Mouse (Mus musculus): ENCODE results near the gene Alkbh7.
A peak's percentile ranks its signal among the peaks of the same experiment; 100 is the strongest.

Alkbh7 gene

DNA sequence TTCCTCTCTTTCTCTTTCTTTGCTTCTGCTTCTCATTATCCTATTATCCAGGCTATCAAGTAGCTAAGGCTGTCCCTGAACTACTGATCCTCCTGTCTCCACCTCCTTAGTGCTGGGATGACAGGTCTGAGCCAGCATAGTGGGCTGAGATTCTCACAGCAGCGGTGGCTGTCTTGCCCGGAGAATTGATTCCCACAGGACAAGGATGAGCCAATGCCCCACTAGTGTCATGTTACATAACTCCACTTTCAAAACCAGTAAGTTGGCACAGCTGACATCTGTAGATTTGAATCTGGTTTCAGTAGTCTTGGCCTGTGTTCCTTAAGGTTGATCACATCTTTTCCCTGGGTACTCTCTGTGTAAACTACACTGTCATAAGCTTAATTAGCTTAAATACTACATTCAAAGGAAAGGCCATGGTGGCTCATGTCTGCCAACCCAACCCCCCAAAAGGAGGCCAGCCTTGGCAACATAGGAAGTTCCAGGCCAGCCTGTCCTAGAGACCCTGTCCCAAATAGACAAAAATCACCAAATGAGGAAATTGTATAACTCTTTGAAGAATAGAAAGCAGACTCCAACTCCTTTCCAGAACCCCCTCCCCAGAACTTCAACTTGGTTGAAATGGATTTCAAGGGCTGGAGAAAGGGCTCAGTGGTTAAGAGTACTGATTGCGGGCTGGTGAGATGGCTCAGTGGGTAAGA is 10.9 kb upstream of the Alkbh7 start:
- no peak for DNase-seq (ENCODE audit: low spot score in 2 of 2)

DNA sequence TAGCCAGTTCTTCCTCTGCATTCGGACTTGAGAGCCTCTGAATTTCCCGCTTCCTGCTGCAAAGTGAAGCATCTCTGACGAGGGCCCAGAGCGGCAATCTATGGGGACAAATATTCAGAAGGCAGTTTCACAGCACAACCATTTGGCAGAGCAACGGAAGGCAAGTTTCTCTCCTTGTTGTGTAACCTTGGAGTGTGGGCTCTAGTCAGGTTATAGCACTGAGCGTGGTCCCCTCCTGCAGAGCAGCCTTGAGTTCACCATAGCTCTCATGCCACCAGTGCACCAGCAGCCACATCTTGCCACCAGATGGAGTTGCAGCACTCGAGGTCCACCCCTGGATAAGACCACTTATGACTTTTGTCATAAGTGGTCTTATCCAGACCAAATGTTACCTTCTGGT is 8.7 kb upstream of the Alkbh7 start:
- DNase-seq (ENCODE audit: low spot score in 2 of 2), result no peak

DNA sequence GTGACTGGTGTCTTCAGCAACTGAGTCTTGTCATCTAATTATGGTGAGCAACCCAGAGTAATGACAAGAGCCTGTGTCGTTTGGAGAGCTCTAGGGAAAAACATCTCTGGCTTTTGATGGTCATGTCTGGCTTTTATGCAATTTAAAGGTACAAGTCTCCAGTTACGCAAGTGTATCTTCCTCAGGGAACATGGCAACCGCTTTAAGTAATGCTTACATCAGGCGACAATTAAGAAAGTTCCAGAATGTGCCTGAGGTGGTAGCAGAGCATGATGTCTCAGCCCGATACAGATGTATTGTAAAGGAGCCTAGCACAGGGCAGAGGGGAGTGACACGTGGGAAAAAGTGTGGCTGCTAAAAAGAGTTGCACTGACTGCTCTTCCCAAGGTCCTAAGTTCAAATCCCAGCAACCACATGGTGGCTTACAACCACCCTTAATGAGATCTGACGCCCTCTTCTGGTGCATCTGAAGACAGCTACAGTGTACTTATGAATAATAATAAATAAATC is 8.2 kb upstream of the Alkbh7 start:
- DNase-seq (ENCODE audit: low spot score in 2 of 2), result no peak

DNA sequence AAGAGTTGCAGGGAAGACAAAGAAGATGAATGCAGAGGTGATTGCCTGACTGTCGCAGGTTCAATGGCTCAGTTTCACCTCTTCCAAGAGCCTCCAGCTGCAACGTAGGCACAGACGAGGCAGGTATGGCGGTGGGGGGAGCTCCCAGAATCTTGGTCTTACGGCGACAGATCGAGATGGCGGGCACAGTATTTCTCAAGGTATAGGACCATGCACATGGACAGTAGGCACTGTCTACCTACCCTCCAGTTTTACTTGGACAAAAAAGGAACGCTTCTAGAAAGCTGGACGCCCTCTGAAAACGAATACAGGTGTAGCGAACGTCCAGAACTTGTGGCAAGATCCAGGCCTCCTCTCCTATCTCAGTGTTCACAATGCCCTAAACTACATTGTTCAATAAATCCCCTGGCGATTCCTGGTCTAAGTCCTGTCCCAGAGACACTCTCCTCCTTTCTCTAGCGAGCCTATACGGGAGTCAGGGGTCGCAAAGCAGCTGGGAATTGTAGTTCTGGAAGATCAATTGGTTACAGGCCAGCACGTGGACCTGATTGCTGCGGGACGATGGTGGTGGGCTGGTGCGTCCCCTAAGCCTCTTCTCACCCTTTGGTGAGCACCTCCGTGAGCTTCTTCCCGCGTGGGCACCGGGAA is 7.5 kb upstream of the Alkbh7 start:
- DNase-seq (ENCODE audit: low spot score in 2 of 2), result no peak

DNA sequence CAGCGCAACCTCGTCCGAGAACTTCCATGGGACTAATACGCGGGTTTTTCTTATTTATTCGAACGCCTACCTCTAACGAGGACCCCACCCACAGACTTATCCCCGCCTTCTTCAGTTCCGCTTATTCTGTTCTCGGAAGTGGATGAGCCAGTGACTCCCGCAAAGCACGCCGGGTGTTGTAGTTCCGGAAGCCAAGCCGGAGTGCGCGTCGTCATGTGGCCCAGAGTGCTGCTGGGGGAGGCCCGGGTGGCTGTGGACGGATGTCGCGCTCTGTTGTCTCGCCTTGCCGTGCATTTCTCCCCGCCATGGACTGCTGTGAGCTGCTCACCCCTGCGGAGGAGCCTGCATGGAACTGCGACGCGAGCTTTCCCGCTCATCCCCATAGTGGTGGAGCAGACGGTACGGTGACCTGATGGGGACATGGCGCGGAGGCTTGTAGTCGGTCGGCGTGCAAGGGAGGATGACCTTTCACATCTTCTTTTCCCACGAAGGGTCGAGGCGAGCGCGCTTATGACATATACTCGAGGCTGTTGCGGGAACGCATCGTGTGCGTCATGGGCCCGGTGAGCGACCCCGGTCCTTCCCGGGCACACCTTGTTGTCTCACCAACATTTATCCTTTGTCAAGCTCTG is 6.9 kb upstream of the Alkbh7 start, which contains the start of gene Clpp:
Gene Clpp (plus strand): TSS at position 191 of the 632 bp plus-strand sequence.
- DNase-seq (ENCODE audit: low spot score in 2 of 2), result peak; percentile 94 to 95

DNA sequence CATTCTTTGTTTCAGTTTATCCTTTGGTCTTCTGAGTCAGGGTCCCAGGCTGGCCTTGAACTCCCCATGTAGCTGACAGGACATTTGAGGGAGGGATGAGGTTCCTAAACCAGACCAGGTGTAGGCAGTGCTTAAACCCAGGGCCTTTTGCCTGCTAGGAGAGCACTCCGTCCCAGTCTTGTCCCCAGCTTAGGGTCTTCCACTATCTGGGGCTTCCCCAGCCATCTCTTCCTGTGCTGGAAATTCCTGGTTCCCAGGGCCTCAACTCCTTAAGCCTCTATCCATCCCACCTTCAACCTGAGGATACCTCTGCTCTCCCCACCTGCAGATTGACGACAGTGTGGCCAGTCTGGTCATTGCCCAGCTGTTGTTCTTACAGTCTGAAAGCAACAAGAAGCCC is 6.2 kb upstream of the Alkbh7 start:
- no peak for DNase-seq (ENCODE audit: low spot score in 2 of 2)

DNA sequence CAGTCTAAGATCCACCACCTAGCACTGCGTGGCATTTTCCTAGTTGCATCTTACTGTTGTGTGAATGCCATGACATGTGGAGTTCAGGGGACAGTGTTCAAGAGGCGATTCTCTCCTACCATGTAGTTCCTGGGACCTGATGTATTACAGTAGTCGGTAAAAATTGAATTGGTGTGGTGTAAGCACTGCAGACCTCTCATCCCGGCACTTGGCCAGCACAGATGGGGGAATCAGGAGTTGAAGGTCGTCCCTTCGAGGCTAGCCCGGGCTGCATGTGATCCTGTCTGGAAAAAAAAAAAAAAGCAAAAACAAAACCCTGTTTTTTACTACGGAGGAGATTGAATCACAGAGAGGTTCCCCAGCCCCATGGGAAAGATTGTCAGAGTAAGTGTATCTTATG is 2.1 kb upstream of the Alkbh7 start:
- DNase-seq (ENCODE audit: low spot score in 2 of 2), result no peak

DNA sequence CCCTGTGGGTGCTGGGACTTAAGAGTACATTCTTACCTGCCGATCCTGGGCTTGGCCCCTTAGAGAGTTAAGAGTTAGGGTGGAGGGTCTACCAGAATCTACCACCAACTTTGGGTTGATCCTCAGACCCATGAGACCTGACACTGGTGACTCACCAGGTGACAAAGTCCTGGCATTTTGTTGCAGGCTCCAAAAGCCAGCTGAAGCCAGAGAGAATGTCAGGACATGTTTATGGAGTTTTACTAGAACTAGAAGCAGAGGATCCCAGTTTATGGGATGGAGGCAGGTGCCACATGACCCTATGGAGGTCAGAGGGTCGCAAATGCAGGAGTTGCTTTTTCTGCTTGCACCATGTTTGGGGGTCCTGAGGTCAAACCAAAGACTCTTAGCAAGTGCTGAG is 633 bp upstream of the Alkbh7 start:
- DNase-seq (ENCODE audit: low spot score in 2 of 2), result no peak

DNA sequence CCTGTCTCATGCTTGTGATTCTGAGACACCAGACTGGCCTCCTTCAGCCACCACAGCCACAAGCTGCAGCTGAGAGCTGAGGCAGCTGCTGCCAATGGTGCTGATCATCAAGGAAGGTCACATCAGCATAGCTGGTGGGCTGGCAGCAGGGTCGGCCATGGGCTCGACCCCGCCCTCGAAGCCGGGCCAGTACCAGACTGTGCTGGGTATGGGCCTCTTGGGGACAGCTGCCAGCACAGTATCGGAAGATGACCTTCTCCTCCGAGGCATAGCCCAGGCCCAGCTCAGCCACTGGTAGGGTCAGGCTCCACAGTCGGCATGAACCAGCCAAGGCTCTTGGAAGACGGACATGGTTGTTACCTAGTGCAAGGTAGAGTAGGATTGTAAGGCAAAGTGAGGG is 2.3 kb downstream of the Alkbh7 start:
- no peak for DNase-seq (ENCODE audit: low spot score in 2 of 2)

DNA sequence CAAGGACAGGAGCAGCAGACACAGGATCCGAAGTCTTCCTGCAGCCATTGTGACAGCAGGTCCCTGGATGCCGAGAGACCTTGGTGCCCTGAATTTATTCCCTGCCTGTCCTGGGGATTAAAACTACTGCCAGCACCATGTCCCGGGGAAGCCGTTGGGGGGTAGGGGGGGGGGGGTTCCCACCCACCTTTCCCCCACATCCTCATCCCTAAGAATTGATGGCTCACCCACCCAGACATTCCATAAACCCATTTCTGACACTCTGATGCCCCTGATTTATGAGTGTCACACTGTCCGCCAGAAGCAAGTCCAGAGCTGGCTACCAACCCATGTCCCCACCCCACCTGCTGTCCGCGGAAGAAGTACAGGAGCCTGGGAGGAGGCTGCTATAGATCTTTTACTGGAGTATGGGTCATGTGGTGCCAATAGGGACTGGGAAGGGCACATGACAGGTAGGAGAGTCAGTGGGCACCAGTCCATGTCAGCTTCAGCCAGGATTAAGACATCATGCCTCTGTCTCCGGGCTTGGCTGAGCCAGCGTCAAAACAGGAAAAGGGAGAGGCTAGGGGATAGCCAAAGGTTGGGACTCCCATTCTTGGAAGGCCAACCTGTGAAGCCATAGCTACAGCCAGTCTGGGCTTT is 3.0 kb downstream of the Alkbh7 start, which contains the start of gene Pspn:
Gene Pspn (minus strand): TSS at position 51 of the 642 bp plus-strand sequence.
- no peak for DNase-seq (ENCODE audit: low spot score in 2 of 2)

DNA sequence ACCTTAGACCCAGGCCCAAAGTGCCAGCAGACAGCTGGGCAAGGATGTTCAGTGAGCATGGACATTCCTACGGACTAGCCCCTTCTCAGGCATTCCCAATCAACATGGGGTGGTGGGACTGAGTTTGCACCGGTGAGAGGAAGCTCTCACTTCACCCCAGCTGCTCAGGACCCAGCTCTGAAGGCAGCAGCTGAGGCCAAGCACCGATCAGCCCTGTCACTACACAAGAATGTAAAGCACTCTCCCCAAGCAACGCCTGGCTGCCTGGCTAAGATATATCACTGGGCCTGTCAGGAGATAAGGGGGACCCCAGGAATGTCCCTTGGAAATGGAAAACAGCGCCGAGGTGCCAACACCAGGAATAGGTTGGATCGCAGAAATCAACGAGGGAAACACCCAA is 4.1 kb downstream of the Alkbh7 start:
- no peak for DNase-seq (ENCODE audit: low spot score in 2 of 2)

DNA sequence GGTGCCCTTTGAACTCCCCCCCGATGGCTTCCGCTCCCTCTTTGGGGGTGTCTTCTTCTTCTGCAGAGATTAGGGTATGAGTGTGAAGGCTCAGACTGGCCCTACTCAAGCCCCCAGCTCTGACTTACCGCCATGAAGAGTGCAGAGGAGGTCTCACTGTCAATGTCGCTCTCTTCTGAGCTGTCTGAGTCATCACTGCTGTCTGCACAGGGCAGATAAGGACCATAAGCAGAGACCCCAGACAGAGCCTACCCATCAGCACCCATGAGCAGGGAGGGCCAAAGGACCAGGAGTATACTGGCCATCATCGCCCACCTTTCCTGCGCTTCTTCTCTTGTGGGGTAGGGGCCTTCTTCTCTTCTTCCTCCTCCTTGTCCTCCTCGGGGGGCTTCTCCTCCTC is 6.9 kb downstream of the Alkbh7 start:
- DNase-seq (ENCODE audit: low spot score in 2 of 2), result no peak

DNA sequence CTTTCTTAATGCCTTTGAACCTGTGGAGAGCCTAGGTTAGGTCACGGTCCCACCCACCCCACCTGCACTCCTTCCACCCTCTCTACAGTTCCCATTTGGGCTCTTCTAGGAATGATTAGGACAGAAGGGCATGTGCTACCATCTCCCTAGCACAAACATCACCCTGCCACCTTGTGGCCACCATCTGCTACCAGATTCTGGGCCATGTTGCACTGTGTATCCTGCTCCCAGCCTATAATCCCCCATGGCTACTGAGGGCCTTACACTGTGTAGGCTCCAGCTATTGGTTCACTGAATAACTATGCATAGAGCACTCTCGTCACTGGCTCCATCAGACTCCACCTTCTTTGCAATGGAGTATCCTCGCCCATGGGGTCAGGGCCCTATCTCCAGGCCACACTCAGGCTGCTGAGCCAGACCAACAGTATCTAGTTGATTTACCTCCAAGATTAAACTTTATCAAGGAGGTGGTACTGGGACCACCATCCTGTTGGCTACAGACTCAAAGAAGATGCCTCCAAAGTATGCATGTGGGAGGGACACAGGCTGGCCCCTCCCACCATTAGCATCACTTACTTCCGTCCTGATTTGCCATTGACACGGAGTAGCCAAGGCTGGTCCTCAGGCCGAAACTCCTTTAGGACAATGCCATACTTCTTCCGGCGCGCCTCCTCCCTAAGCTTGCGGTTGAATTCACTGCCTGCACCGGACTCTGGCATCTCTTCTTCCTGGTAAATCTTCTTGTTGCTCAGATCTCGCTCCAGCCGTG is 10.2 kb downstream of the Alkbh7 start:
- no peak for DNase-seq (ENCODE audit: low spot score in 2 of 2)

DNA sequence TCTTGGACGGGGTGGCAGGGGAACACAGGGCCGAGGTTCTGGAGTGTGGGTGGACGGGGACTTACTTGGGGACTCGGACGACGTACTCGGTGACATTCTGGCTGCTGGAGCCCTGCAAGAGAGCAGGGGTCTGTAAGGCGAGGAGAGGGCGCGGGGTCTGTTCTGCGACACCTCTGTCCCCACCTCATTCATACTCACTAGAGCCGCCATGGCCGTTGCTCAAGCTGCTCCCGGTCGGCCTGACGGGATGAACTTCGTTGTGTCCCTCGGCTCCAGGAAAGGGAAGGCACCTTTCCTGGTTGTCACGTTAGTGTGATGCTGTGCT is 13.7 kb downstream of the Alkbh7 start:
- DNase-seq (ENCODE audit: low spot score in 2 of 2), result no peak

DNA sequence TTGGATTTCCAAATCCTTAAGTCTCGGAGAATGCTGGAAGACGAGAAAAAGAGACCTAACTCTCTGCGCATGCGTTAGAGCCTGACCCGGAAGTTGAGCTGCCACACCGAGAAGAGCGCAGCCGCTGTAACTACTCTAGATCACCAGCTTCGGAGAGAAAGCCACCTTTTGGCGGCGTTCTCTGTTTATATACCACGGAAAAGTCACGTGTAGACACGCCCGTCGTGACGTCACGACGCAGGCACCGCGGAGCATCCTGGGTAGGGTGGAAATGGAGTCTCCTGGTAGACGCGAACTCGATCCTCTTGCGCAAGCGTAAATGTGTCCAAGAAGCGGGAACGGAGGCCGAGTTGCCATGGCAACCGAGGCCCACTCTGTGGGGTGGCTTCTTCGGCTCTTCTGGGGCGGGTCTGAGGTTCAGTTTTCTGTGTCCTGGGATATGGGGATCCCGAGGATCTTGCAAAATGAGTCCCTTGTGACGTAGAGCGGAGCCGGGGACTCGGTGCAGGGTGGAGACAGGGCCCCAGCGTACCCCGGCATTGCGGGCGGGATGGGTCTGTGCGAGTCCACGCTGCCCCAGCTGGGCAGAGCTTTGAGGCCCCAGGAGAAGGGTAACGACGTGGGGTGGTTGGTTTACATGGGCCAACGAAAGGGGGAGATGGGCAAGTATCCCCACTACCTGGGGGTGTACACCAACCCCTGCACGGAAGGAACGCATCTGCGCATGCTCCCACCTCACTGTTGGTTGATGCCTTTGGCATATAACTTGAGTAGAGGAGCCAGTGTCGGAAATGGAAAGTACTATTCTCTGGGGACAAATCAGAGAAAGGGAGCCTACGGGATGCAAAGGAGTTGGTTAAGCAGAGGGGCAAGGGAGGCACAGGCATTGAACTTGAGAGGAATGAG is 14.3 kb downstream of the Alkbh7 start, which contains the start of the genes Gtf2f1 and Gm17949:
Gene Gtf2f1 (minus strand): TSS at position 53 of the 906 bp plus-strand sequence.
Gene Gm17949 (plus strand): TSS at position 234 of the 906 bp plus-strand sequence.
- DNase-seq (ENCODE audit: low spot score in 2 of 2), result peak; percentile 82 to 91

DNA sequence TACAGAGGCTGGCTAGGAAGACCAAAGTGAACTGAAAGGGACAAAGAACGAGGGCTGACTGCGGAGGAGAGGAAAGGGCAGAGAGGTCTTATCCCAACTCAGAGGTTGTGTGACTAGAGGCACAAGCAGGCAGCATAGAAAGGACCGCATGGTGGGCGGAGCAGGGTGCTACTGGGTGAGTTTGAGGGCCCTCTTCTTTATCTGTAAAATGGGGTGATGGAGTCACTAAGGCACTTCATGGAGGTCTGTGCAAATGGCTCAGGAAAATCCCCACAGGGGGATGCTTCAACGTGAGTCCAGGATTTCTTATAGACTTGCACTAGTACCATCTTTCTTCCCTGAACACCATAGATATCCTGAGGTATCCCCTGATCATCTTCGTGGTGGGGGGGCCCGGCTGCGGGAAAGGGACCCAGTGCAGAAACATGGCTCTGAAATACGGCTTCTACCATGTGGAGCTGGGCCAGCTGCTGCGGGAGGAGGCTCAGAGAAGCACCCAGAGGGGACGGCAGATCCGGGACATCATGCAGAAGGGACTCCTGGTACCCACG is 15.2 kb downstream of the Alkbh7 start:
- no peak for DNase-seq (ENCODE audit: low spot score in 2 of 2)

DNA sequence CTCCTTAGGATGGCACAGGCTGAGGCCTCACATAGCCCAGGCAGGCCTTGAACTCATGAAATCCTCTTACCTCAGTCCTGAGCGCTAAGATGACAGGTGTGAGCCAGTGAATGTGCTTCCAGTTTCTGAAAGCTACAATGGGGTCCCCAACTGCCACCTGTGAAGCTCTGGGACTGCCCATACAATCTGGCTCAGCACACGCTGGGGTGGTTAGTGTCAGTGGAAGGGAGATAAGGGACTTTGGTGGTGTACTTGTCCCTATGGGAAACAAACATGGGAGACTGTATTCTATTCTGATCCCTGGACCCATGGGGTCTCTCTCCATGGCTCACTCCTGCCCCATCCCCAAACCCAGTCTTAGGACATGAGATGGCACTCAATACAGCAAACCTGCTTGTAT is 22.6 kb downstream of the Alkbh7 start:
- no peak for DNase-seq (ENCODE audit: low spot score in 2 of 2)

DNA sequence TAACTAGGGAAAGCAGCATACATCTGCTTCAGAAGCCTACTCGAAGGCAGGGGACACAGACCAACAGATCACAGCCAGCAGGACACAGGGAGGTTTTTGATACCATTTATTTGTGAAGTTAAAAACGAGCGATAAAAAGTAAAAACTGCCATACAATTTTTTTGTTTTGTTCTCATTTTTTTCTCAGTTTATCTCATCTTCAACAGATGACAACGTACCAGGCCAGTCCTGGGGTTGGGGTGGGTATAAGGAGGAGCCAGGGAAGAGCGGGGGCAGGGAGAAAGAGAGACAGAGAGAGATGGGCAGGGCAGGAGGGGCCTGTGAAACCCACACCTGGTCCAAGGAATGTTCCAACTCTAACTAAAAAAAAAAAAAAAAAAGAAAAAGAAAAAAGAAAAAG is 23.8 kb downstream of the Alkbh7 start:
- DNase-seq (ENCODE audit: low spot score in 2 of 2), result no peak

DNA sequence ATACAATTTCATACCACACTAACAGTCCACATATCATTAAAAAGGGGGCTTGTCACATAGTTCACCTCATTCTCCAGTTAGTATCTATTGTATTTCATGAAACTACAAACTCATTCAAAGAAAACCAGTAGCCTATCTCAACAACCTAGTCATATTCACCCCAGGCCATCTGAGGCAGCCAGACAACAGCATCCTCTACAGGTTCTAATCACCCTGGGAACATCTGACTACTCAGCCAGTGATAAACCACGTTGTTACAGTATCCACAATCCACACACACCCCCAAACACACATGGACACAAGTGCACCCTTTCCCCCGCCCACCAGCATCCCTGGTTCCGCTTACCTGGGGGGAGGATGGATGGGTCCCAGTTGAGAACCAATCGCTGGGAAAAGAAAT is 30.3 kb downstream of the Alkbh7 start:
- DNase-seq (ENCODE audit: low spot score in 2 of 2), result no peak

DNA sequence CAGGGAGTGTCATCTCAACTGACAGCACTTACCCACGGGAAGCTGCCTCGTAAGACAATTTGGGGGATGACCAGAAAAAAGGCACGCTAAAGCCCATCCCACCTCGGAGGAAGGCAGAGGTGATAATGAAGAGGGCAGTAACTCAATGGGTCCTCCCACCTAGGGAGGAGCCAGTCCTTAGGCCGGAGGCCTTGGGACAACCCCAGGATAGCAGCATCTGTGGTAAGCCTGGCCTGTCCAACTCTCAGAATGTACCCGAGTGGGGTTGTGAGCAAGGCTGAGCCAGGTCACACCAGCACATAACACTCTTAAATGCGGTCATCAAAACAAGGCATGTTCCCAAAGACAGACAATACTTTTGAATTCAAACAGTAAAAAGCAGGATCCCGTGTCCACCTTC is 32.6 kb downstream of the Alkbh7 start:
- no peak for DNase-seq (ENCODE audit: low spot score in 2 of 2)

Data from urinary bladder, postnatal 36 days (tissue).